Mouse (Mus musculus) kidney, adult 18-20 months (tissue): ENCODE measurements around the gene Epha7.
A peak's percentile ranks its signal among the peaks of the same experiment; 100 is the strongest.

Experiments
- DNase-seq: peaks from one replicate; pipeline ENCODE4 v3.0.0; 2021

Epha7 gene

DNA sequence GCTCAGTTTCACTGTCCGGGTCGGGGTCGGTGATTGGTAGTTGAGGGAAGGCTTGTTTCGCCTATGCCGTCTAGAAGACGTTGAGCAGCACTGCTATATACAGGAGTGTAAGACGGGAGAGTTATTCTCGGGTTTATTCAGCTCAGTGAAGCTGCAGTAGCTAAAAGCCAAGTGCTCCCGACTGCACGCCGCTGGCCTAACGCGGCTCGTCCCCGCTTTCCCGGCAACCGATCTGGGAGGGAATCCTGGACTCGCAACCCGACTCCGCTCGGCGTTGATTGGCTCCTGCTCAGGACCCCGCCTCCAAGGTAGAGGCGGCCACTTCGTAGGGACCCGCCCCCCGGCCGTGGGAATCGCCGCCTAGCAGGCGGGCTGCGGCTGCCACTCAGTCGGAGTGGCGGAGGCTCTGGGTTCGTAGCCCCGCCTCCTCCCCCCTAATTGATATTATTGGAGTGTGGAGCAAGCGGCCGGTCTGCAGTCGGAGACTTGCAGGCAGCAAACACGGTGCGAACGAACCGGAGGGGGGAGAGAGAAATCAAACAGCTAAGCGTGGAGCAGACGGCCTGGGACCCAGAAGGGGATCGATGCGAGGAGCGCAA lies at the start of gene Epha7:
Gene Epha7 (plus strand): TSS at position 441 of the 599 bp plus-strand sequence.
- DNase-seq = peak; percentile 94

DNA sequence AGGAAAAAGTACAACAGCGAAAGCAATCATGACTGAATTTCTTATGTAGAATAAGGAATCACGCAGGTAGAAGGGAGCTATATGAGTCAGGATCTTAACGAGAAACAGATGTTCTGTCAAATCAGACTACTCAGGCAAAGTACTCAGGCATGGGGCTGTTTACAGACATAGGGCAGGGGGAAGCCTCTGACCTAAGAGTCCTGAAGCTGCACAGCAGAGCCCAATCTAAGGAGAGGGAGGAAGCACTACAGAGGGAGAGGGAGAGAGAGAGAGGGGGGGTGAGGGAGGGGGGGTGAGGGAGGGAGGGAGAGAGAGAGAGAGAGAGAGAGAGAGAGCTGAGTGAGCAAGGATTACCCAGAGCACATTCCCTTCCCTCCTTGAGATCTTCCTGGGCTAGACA lies 29.0 kb upstream of the Epha7 start:
- no peak for DNase-seq

DNA sequence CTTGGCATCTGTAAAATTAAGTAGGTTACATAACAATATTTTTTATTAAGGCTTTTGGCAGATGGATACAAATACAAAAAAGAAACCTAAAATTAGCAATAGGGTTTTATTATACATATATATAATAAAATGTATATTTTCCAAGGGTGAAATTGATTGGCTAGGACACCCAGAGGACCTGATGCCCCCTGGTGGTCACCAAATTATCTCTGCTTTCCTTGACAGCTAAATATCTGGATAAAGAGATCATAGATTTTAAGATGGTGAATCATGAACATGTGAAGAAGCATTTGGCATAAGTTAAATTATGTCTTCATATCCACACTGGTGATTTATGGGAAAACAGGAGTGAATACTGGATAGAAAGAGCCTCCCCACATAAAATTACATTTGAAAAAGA lies 4.1 kb upstream of the Epha7 start:
- no peak for DNase-seq

DNA sequence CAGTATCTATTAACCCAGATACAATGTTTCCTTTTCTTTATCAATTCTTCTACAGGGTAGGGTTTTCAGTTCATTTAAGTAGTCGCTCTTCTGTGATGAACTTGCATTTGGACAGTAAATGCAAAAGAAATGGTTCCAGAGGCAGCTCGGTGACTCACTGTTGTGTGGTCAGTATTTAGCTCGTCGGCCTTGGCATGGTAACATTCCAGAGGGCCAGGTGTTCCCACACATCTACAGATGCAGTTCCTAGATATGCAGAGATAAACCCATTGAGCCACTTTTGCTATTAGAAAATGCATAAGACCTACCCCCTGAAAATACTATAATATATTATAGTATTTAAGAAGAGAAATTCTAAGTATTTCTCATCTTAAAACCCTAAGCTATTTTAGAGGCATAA lies 3.2 kb upstream of the Epha7 start:
- no peak for DNase-seq

DNA sequence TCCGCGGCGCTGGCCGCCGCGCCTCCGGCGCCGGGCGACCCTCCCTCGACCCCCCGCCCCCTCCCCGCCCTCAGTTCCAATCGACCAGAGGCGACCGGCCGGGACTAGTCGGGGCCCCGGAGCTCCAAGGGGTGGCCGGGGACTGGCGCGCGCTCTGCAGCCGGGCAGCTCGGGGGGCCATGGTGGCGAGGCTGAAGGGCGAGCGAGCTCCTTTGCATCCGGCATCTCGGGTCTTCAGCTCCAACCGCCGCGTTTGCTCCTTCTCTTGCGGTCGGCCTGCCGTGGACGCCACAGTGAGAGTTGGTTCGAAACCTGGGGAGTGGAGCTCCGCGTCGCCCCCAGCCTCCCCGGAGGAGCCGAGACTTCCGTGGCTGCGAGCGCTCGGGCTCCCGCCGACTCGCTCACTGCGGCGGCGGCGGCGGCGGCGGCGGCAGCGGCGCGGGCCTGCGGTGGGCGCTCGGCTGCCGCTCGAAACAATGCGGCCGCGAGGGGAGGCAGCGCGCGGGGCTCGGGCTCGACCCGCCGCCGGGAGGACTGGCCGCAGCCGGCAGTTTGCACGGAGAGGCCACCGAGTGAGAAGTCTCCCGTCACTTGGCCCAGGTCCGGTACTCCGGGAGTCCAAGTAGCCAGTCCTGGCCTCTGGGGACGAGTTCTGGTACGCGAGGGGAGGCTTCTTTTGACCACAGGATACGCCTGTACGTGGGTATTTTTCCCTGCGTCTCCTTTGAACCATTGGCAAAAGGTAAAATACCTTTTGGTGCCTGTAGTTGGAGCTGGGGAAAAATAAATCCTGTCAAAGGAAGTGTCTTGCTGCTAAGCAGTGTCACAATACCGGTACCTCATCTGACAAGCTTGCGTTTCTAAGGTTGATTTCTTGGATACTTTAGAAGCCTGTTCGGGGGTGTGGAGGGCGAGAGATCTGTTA lies 882 bp downstream of the Epha7 start:
- DNase-seq = peak; percentile 30

DNA sequence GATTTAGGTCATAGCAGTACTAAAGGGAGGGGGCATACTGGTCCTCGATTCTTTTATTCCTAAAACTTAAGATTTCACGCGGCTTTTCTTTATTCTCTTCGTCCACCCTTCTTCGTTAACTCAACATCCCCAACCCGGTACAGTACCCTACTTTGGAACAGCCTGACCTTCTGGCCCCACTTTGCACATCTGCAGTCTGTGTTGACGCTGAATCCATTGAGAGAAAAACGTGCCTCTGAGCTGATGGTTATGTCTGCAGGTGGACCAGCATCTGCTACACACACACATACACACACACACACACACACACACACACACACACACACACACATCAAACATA lies 1.5 kb downstream of the Epha7 start:
- no peak for DNase-seq

DNA sequence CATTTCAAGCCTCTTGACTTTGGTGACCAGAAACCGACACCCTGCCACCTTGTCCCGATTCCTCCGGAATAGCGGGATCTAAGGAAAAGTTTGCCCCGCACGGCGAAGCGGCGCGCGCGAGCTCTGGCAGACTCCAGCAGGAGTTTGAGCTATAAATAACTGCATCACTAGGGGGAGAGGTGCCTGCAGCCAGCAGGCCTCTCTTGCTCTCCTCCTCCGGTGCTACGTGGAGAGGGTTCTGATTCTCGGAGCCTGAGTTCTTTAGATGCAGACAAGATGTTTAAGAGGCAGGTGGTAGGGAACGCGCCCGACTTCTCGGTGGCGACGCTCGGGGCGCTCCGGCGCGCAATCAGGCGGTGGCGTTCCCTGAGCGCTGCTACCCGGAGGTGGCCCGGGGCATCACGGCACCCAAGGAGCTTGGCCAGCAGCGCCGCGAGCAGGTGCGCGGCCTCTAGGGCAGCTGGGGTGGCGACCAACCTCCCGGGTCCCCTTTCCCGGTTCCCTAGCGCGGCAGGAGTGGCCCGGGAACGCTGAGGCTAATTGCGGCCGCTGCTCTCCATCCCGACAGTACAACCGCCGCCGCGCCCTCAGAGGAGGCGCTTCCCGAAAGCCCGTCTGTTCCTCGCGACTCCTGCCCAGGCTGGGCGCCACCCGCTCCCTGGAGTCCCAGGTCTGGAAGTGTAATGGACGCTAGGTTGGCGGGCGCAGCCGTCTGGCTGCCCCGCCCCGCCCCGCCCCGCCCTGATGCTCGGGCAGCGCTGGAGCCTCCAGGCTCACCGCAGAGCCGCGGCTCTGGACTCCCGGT lies 2.1 kb downstream of the Epha7 start:
- peak; percentile 50 for DNase-seq

DNA sequence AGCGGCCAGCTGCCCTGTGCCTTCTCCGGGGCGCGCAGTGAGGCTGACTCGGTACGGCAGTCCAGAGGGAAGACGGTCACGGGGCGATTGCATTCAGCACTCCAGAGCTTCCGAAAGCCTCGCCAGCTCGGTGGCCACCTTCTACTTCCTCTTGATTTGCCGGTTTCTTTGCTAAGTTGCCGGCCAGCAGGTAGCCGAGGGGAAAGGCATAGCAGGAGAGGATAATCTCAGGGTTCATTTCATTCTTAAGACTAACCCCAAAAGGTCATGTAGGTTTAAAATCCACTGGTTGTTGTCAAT lies 2.6 kb downstream of the Epha7 start:
- DNase-seq = no peak

DNA sequence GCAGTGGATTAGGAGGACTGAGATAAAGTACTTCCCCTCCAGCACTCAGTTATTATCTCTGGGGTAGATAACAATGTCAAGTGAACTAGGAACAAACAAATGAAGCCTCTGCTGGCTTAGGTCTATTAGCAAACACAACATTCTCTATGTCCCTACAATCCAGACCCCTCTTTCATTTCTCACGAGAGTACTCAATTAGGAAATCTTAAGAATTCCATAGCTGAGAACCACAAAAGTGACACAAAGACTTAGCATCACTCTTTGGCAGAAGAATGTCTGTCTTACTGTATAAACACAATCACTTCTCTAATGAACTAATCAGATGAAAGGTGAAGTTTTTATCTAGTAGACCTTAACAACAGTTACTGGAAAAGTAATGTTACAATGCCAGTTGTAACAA lies 10.7 kb downstream of the Epha7 start:
- DNase-seq = no peak

DNA sequence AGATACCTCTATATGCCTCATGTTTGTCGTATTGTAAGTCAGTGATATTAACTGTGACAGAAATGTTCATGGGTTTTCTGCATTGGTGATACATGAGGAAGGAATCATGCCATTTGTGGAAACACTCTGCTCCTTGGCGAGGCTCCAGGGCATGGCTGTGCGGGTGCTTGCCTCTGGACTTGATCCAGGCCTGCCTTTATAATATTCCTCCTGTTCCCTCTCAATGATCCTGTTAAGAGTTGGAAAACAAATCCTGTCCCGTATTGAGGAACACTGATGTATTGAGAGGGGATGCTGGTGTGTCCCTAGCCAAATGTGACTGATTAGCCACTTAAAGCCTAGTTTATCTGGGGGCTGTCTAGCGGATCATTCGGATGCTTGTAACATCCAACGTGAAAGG lies 11.7 kb downstream of the Epha7 start:
- DNase-seq = peak; percentile 3

DNA sequence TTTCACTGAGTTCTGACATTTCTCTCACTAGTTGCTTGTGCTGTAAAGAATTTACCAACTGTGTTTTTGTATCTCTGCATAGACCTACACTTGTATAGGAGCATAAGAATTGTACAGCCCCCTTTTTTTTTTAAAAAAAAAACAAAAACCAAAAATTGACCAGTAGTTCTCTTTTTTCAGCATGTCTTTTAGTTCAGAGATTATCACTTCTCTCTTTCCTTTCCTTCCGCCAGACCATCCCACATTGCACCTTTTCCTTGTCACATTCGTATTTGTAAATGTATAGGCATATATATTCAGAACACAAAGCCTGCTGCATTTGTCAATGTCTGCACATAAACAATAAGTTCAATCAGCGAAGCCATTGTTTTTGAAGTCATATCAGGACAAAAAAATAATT lies 24.7 kb downstream of the Epha7 start:
- no peak for DNase-seq

DNA sequence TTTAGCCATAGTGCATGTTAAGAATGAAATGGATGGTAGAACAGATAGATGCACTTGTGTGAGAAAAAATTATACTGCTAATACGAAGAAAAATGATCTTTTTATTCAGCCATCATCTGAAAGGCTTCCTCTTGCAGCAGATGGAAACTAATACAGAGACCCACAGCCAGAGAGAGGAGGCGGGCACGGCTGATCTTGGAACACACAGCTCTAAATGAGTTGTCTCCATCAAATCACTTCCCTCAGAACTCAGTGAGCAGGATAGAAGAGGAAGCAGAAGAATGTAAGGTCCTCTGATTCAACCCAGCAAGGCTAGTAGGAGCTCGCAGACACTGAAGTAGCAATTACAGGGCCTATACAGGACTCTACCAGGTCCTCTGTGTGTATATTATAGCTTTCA lies 33.4 kb downstream of the Epha7 start:
- DNase-seq = no peak

DNA sequence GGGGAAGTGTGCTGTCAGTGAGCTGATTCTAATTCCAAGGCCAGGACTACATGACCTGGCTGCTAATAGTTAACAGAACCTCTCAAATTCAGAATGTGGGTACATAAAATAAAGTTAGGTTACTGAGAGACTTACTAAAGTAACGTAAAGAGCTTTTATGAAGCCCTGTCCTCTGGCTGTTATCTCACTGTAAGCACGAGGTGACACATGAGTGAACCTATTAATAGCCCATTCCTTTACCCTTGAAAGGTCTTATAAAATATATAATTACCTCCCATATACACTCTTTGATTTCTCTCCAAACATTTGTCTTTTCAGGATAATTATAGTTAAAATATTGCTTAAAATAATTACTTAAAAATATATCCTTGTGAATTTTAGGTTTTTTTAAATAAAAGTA lies 37.5 kb downstream of the Epha7 start:
- DNase-seq = no peak

DNA sequence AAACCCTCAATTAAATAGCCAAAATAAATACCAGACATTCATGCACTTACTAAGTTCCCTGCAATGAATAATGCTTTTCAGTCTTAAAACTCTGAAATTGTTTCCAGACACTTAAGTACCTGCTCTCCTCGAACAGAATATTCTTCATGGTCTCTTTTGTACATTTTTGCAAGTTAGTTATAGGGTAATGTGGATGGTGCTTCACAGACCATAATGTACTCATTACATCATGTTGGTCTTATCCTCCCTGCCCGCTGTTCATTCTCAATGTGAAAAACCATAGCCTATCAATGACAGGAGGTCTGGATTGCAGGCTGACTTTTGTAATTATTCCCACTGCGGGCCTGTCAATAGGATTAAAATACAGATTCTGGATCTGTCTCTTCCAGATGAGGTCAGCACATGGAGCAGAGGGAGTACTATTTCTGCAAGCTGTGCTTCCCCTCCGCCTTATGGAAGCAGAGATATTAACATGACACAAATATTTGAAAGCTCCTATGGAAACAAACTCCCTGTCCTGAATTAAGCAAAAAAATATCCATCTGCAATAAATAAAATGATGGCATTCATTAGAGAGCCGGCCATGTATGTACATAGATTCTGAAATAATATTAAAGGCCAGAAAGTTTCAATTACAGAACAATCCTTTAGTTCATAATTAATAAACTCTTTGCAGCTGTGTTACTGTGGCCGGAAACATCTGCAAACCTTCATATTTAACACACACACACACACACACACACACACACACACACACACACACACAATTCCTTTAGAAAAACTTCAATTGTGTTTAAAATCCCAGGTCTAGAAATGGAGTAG lies 50.1 kb downstream of the Epha7 start:
- no peak for DNase-seq

DNA sequence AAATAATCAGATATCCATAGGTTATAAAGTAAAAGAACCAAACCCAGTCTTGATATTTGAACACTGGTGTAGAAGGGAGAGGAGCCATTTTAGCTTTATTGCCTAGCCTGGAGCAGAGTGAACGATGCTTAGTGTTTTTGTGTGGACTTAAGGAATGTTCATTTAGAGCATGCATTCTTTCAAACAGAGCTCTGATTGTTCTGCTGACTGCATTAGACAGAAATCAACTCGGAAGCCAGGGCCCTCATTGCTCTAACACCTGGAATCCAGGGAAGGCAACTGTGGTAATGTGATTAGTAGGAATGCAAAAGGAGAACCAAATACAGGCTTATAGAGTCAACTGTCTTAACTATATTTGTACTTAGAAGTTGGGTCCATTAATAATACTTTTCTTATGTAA lies 53.5 kb downstream of the Epha7 start:
- DNase-seq = no peak

DNA sequence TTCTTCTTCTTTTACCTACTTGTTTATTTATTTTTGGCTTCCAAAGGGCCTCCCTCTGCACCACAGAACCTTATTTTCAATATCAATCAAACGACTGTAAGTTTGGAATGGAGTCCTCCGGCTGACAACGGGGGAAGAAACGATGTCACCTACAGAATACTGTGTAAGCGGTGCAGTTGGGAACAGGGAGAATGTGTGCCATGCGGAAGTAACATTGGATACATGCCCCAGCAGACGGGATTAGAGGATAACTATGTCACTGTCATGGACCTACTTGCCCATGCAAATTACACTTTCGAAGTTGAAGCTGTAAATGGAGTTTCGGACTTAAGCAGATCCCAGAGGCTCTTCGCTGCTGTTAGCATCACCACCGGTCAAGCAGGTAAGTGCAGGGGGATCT lies 58.7 kb downstream of the Epha7 start:
- DNase-seq = no peak

DNA sequence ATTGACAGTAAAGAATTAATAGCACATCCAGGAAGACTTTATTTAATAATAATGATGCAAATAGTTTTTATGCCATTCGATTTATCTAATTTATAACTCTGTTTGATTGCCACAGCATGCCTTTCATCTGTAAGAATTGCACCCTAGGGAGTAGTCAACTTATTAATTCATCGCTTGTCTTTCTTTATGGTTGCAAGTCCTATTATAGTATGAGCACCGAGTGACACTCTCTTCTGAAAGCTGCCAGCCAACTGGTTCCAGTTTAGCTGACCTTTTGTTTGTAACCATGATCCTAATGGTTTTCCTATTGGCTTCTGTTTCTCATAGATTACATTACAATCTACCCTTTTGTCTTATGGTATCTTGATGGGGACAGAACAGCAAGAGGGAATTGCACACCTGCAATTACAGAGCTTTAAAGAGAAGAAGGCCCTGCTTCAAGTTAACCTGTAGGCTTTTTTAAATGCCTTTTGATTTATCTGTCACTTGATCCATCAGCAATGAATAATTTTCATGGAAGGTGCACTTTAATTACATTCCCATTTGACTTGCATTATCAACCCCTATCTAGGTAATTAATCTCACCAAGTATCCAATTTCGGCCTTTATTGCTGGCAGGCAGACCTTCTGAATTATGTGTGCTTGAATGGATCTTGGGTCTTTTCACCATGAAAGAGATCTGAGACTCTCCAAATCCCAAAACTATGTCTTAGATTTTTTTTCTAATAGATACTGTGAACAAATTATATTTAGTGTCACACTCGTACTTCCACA lies 68.5 kb downstream of the Epha7 start:
- no peak for DNase-seq

DNA sequence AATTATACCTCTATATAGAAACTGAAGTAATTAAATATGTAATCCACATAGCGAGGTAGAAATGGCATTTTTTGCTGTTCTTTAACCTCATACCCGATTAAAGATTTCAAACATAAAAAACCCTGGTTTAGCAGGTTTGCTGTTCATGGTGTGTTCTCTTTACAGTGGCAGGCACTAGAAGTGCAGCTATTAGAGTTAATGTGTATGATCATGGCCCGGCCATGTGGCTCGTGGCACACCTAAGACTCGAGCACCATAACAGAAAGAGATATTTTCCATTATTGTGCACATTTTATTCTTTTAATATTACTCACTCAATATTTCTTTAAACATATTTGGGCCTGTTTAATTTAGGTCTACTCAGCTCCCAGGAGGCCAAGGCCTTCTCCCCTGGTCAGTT lies 76.7 kb downstream of the Epha7 start:
- no peak for DNase-seq

DNA sequence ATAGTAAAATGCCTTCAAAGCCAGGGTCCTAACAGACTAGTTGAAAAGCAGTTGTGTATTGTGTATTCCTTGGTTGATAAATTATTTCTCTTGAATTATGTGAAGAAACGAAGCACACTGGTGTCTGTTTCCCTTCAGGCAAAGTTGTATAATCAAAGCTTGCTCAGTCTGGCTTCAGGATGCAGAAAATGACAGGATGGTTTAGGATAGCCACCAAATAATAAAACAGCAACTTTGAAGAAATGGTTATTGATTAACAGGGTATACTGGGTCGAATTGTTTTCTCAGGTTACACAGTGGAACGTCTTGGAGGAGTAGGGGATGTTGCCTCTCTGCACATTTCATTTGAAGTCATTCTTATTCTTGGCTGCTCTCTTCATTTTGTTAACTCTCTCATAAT lies 77.2 kb downstream of the Epha7 start:
- DNase-seq = no peak

DNA sequence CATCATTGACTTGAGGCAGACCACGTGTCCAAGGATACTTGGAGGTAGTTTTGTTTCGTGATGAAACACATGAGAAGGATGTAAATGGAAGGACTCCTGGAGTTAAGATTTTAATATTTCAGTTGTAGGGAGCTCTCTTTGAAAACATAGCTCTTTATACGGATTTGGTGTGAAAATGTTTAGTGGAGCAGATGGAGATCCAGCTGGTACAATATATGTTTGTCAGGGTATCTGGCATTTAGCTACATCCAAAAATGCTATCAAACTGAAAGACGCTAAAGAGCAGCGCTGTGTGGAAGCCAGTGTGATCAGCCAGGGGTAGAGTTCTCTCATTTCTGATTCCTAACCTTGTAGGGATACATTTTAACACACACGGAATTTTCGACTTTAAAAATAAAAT lies 82.5 kb downstream of the Epha7 start:
- no peak for DNase-seq

DNA sequence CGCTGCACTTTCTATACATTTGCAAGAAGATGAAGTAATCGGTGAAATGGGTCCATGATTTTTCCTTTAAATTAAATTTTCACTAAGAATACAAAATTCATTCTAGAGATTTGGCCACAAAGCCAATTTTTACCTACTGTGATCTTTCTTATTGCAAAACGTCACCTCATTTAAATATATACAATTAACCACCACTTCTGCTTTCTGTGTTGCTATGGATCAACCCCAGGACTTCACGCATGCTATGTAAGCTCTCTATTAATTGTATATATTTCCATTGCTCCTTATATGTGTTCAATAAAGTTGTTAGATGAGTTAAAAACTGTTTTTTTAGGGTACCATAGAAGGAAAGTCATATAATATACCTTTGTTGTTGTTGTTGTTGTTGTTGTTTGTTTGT lies 86.4 kb downstream of the Epha7 start:
- DNase-seq = no peak

DNA sequence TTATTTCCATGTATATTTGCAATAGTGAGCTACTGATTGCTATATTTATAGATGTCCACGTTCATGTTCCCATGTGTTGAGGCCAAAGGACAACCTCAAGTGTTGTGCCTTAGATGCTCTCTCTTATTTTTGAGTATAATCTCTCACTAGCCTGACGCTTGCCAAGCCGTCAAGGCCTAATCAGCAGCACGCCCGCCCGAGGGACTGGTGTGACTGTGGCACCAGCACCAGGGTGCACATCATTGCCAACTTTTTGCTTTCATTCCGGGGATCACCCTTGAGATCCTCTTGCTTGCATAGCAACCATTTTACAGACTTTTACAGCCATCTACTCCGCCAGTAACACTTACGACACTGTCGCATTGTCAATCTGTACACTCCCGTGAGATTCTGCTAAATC lies 86.9 kb downstream of the Epha7 start:
- DNase-seq = no peak
